In genomic region chr10:75559676-75560548, GRCm38 (mm10) we compare ENCODE assay signal across 7 mouse cellular contexts. TPM values are rescaled to one million over a fixed set of nuclear protein-coding genes. Genes with fewer than 3 reads are reported as not detected.
DNase-seq lines count a peak whose midpoint lies in the region; ATAC-seq lines count a peak whose summit lies in the region.

Gene Lrrc75b (minus strand): TSS chr10:75560330.

- peaks cover 67% of the 10 kb centered on the region for H3K27me3 ChIP-seq in forebrain, embryonic 12.5 days
- H3K27me3 ChIP-seq in lung, embryonic 16.5 days (ENCODE audit: control insufficient read depth, insufficient read depth, low read depth, low read length): peaks cover 22% of the 10 kb centered on the region

- peak; percentile 53 for ATAC-seq in forebrain, embryonic 12.5 days (ENCODE audit: low FRiP score)
- ATAC-seq in lung, embryonic 16.5 days (ENCODE audit: low read depth): peak; percentile 47

- DNase-seq in Muller cell, postnatal 12 days (ENCODE audit: inconsistent ontology term): peak; percentile 76
- peak; percentile 87 for DNase-seq in brain, adult 2 months (ENCODE audit: low read depth, low spot score)
- peak; percentile 37 for DNase-seq in heart, postnatal 25 days (ENCODE audit: low spot score)
- peak; percentile 56 to 73 for DNase-seq in kidney, postnatal 4 days
- peak; percentile 46 for DNase-seq in right cerebral cortex, adult 18-20 months

- H3K4me3 ChIP-seq in forebrain, embryonic 12.5 days (replicated peaks): peak within 1 kb of the TSS; percentile 69
- H3K4me3 ChIP-seq in lung, embryonic 16.5 days (ENCODE audit: low read length): peak within 1 kb of the TSS; percentile 57

- H3K4me1 ChIP-seq in forebrain, embryonic 12.5 days: peaks cover 41% of the 10 kb centered on the region
- peaks cover 18% of the 10 kb centered on the region for H3K4me1 ChIP-seq in lung, embryonic 16.5 days (replicated peaks; ENCODE audit: control insufficient read depth, insufficient read depth, low read length)

- H3K9ac ChIP-seq in forebrain, embryonic 12.5 days: peak within 1 kb of the TSS; percentile 84
- H3K9ac ChIP-seq in lung, embryonic 16.5 days (ENCODE audit: low read length): peak within 1 kb of the TSS; percentile 66

- no peaks in the 10 kb centered on the region for H3K36me3 ChIP-seq in forebrain, embryonic 12.5 days (replicated peaks)
- no peaks in the 10 kb centered on the region for H3K36me3 ChIP-seq in lung, embryonic 16.5 days (ENCODE audit: control insufficient read depth, insufficient read depth, low read length)

- intact Hi-C loops in heart, postnatal 25 days (cut with DNase I): no loop called here

- under 1% methylated on average over 65 of the region's 75 CpGs for WGBS in forebrain, embryonic 12.5 days
- under 1% methylated on average over 71 of the region's 75 CpGs for WGBS in lung, embryonic 16.5 days

- peak within 1 kb of the TSS; percentile 98 for H3K4me2 ChIP-seq in forebrain, embryonic 12.5 days
- peak within 1 kb of the TSS; percentile 100 for H3K4me2 ChIP-seq in lung, embryonic 16.5 days (ENCODE audit: low read depth, low read length)

- H3K27ac ChIP-seq in forebrain, embryonic 12.5 days: peak within 1 kb of the TSS; percentile 65
- no peak within 1 kb of the TSS for H3K27ac ChIP-seq in lung, embryonic 16.5 days (ENCODE audit: low read length)

- no peaks in the 10 kb centered on the region for H3K9me3 ChIP-seq in forebrain, embryonic 12.5 days
- H3K9me3 ChIP-seq in lung, embryonic 16.5 days (ENCODE audit: control insufficient read depth, low read length): no peaks in the 10 kb centered on the region

RNA-seq across cellular contexts. Expression of gene Lrrc75b, which starts in this region (rescaled TPM):
- polyA plus RNA-seq in forebrain, embryonic 12.5 days (2016; fragmentation: Nextera tagmentation; extraction: Ambion mirVana): 5.5 and 7.4 TPM in 2 replicates
- total RNA-seq in heart, postnatal 25 days (2021): 1 to 10 TPM in 1 of 2 experiments, under 1 TPM in 1; 0.67 to 1.6 TPM
- 1.7 and 1.9 TPM in 2 replicates for polyA plus RNA-seq in lung, embryonic 16.5 days (2015; fragmentation: Nextera tagmentation; extraction: Ambion mirVana)

Comparison
In these comparisons a context has a peak if more than half of its experiments do, and no peak if none do; other contexts are left out.
1. DNase-seq: peak in every context shown above with its lines; median percentile 87 in brain, adult 2 months; 76 in Muller cell, postnatal 12 days; 64 in kidney, postnatal 4 days; 46 in right cerebral cortex, adult 18-20 months; 37 in heart, postnatal 25 days.